Mouse (Mus musculus) neural tube, embryonic 13.5 days (tissue): ENCODE measurements around the gene Rtn4rl2. TPM values are rescaled to one million over a fixed set of nuclear protein-coding genes. Genes with fewer than 3 reads are reported as not detected.

Experiments
- ATAC-seq: fragments of 200-750 bp; cut with Nextera tagmentation; 2 replicates; pipeline ENCODE4 v1.8.0; 2017; ENCODE audit warnings: low read depth, mild to moderate bottlenecking, moderate TSS enrichment, moderate library complexity
- H3K27ac ChIP-seq: fragments of 300-500 bp; sonication (generic); replicated peaks from 2 replicates; pipeline ENCODE4 v1.5.1; 2015; ENCODE audit warnings: moderate library complexity, mild to moderate bottlenecking, inconsistent platforms
- H3K27me3 ChIP-seq: fragments of 300-500 bp; sonication (generic); 2 replicates; pipeline ENCODE4 v1.6.1; 2015; ENCODE audit warnings: mild to moderate bottlenecking, inconsistent platforms
- H3K36me3 ChIP-seq: fragments of 300-500 bp; sonication (generic); 2 replicates; pipeline ENCODE4 v1.6.1; 2015; ENCODE audit warnings: mild to moderate bottlenecking, inconsistent platforms
- H3K4me1 ChIP-seq: fragments of 300-500 bp; sonication (generic); replicated peaks from 2 replicates; pipeline ENCODE4 v1.6.1; 2015; ENCODE audit warnings: inconsistent platforms
- H3K4me2 ChIP-seq: fragments of 300-500 bp; sonication (generic); 2 replicates; pipeline ENCODE4 v1.6.1; 2015; ENCODE audit warnings: inconsistent platforms, mild to moderate bottlenecking, moderate library complexity
- H3K4me3 ChIP-seq: fragments of 300-500 bp; sonication (generic); 2 replicates; pipeline ENCODE4 v1.5.1; 2015; ENCODE audit warnings: mild to moderate bottlenecking, inconsistent platforms
- H3K9ac ChIP-seq: fragments of 300-500 bp; sonication (generic); 2 replicates; pipeline ENCODE4 v1.6.1; 2015; ENCODE audit warnings: moderate library complexity, mild to moderate bottlenecking, inconsistent platforms
- H3K9me3 ChIP-seq: fragments of 300-500 bp; sonication (generic); 2 replicates; pipeline ENCODE4 v1.6.1; 2016; ENCODE audit warnings: inconsistent platforms
- WGBS: fragments of 180-500 bp; shearing (Covaris S2); methylation state at CpG from one replicate; pipeline ENCODE4 v1.1.7; 2015; 5-methylcytosine and 5-hydroxymethylcytosine counted together
- polyA plus RNA-seq: library from polyadenylated mRNA; unstranded; fragments of >200 nt; fragmentation: Nextera tagmentation; extraction: Ambion mirVana; gene quantifications from 2 replicates; pipeline ENCODE4 v1.2.1, GENCODE M21; 2015

The Rtn4rl2 gene
- polyA plus RNA-seq, 1 experiment from 2014 or later: 6.8 TPM

- peak overlapping the region; percentile 49 for H3K4me3 ChIP-seq
- H3K27ac ChIP-seq: no peak overlapping the region
- H3K27me3 ChIP-seq: peaks cover 51% of the 10 kb centered on the region
- peak overlapping the region; percentile 94 for H3K4me2 ChIP-seq
- H3K9ac ChIP-seq: peak overlapping the region; percentile 67
- no peaks in the 10 kb centered on the region for H3K9me3 ChIP-seq
- under 1% methylated on average over 47 of the region's 47 CpGs for WGBS
- ATAC-seq: peak; percentile 16; the same call in 1 of the 2 replicates
- H3K4me1 ChIP-seq: peaks cover 24% of the 10 kb centered on the region
- no peaks in the 10 kb centered on the region for H3K36me3 ChIP-seq
These were observed 47.2 kb downstream of the Rtn4rl2 start for GRCm38 (mm10) chr2:84838993-84839980.

GRCm38 (mm10) chr2:84838593-84838949, 47.9 kb downstream of the Rtn4rl2 start, which contains the start of gene Slc43a1:
TSS of gene Slc43a1 (plus strand) at chr2:84838850.
- peak within 1 kb of the TSS; percentile 94 for H3K4me2 ChIP-seq
- no peaks in the 10 kb centered on the region for H3K9me3 ChIP-seq
- H3K4me3 ChIP-seq: peak within 1 kb of the TSS; percentile 49
- no peak for ATAC-seq
- H3K4me1 ChIP-seq: peaks cover 24% of the 10 kb centered on the region
- no peak within 1 kb of the TSS for H3K27ac ChIP-seq
- H3K36me3 ChIP-seq: no peaks in the 10 kb centered on the region
- 16% methylated on average over 10 of the region's 10 CpGs for WGBS
- H3K9ac ChIP-seq: peak within 1 kb of the TSS; percentile 67
- peaks cover 51% of the 10 kb centered on the region for H3K27me3 ChIP-seq

DNA sequence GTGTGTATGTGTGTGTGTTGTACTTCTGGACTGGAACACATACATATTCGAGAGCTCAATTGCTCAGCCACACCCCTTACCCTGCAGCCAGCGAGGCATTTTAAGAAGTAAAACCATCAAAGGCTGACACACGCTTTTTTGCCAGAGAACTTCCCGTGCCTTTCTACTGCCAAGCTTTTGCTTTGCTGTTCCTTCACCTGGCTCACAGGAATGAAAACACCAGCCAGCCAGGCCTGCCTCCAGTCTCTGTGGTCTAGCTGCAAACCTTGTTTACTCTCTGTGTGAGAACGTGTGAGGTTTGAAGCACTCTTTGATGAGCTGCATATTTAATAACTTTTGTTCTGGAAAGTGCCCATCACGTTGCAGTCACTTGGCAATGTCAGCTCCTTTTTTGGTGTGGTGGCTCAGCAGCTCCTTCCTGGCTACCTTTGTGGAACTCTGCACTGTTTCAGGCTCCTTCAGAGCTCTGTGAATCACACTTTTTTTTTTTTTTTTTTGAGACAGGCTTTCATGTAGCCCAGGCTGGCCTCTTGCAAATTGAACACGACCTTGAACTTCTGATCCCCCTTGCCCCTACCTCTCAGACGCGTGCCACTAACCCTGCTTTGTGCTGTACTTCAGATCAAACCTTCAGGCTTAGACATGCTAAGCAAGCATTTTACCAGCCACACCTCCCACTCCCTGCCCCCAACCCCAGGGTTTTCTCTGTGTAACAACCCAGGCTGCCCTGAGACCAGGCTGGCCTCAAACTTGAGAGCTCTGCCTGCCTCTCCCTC, 48.5 kb downstream of the Rtn4rl2 start:
- ATAC-seq: no peak
- Histone ChIP-seq H3K4me3 (no peak overlapping the region), H3K27ac (no peak overlapping the region), H3K4me2 (0 out of 2 replicates have a peak overlapping the region, but pooled peaks have one; percentile 1), H3K9me3 (no peaks in the 10 kb centered on the region), H3K4me1 (peaks cover 24% of the 10 kb centered on the region), H3K36me3 (no peaks in the 10 kb centered on the region), H3K27me3 (peaks cover 51% of the 10 kb centered on the region), H3K9ac (no peak overlapping the region)
- WGBS: 28% methylated on average over 9 of the region's 9 CpGs

- peaks cover 24% of the 10 kb centered on the region for H3K4me1 ChIP-seq
- no peak overlapping the region for H3K4me3 ChIP-seq
- no peak overlapping the region for H3K4me2 ChIP-seq
- H3K27me3 ChIP-seq: peaks cover 51% of the 10 kb centered on the region
- WGBS: 60% methylated on average over 8 of the region's 8 CpGs
- no peak for ATAC-seq
- no peak overlapping the region for H3K9ac ChIP-seq
- no peaks in the 10 kb centered on the region for H3K9me3 ChIP-seq
- H3K27ac ChIP-seq: no peak overlapping the region
- H3K36me3 ChIP-seq: no peaks in the 10 kb centered on the region
These were observed 49.4 kb downstream of the Rtn4rl2 start for GRCm38 (mm10) chr2:84837107-84837506.

- Histone ChIP-seq H3K27me3 (0 out of 2 replicates have a peak, but pooled peaks cover 1% of the 10 kb centered on the region), H3K4me1 (peaks cover 14% of the 10 kb centered on the region), H3K9ac (no peak overlapping the region; the same call in 1 of the 2 replicates), H3K4me2 (no peak overlapping the region), H3K9me3 (no peaks in the 10 kb centered on the region), H3K27ac (no peak overlapping the region), H3K4me3 (no peak overlapping the region), H3K36me3 (peaks cover 11% of the 10 kb centered on the region)
- WGBS: 37% methylated on average over 10 of the region's 10 CpGs
- ATAC-seq: peak; percentile 55; the same call in 1 of the 2 replicates
These were observed 54.7 kb downstream of the Rtn4rl2 start for GRCm38 (mm10) chr2:84831666-84832391.

GRCm38 (mm10) chr2:84827283-84827920, 59.1 kb downstream of the Rtn4rl2 start:
- H3K27me3 ChIP-seq: no peaks in the 10 kb centered on the region
- no peaks in the 10 kb centered on the region for H3K9me3 ChIP-seq
- peaks cover 11% of the 10 kb centered on the region for H3K36me3 ChIP-seq
- H3K4me2 ChIP-seq: peak overlapping the region; percentile 99
- peak overlapping the region; percentile 80 for H3K4me3 ChIP-seq
- peaks cover 17% of the 10 kb centered on the region for H3K4me1 ChIP-seq
- peak; percentile 54 for ATAC-seq
- no peak overlapping the region for H3K27ac ChIP-seq
- under 1% methylated on average over 29 of the region's 29 CpGs for WGBS
- peak overlapping the region; percentile 80 for H3K9ac ChIP-seq

DNA sequence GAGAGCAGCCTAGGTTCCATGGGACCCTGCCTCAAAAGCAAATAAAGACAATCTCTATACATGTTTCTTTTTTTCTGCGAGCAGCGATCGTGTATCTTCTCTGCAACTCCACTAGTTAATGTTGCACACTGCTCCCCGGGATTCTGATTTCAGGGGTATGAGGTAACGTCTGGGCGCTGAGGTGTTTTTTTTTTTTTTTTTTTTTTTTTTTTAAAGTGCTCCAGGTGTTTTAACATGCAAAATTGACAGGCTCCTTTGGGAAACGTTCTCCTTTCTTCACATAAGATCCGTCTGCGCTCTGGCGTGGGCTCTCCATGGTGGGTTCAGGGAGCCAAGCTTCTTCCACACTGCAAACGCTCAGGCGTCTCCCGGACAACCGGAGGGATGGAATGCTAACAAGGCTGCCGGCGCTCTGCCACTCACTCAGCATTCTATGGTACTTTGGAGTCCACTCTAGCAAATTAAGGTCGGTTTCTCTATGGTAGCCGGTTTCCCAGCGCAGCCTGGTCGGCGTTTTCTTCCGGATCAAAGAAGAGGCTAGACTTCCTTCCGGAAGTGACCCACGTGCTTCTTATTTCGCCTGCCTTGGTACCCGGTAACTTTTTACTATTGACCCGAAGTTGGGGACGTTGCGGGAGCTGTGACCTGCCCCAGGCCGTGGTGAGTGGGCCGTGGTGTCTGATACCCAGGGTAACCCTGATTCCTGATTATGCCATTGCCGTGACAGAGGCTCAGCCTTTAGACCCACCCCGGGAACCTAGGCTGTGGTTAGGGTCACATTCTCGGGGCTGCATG, 59.8 kb downstream of the Rtn4rl2 start, which contains the start of gene Timm10:
Timm10 (plus strand) TSS at position 510 of the 795 bp plus-strand sequence.
- ATAC-seq: peak; percentile 94
- peak within 1 kb of the TSS; percentile 99 for H3K4me2 ChIP-seq
- no peaks in the 10 kb centered on the region for H3K9me3 ChIP-seq
- H3K36me3 ChIP-seq: peaks cover 11% of the 10 kb centered on the region
- peak within 1 kb of the TSS; percentile 80 for H3K9ac ChIP-seq
- H3K4me1 ChIP-seq: peaks cover 17% of the 10 kb centered on the region
- WGBS: under 1% methylated on average over 34 of the region's 34 CpGs
- H3K27me3 ChIP-seq: peaks cover 4% of the 10 kb centered on the region; the same call in 1 of the 2 replicates
- peak within 1 kb of the TSS; percentile 80 for H3K4me3 ChIP-seq
- peak within 1 kb of the TSS; percentile 57 for H3K27ac ChIP-seq

- Histone ChIP-seq H3K4me1 (peaks cover 13% of the 10 kb centered on the region), H3K27me3 (peaks cover 7% of the 10 kb centered on the region), H3K9ac (no peak overlapping the region), H3K27ac (no peak overlapping the region), H3K4me2 (no peak overlapping the region), H3K4me3 (no peak overlapping the region), H3K9me3 (no peaks in the 10 kb centered on the region), H3K36me3 (no peaks in the 10 kb centered on the region)
- no peak for ATAC-seq
- WGBS: 66% methylated on average over 2 of the region's 2 CpGs
These were observed 63.3 kb downstream of the Rtn4rl2 start for GRCm38 (mm10) chr2:84823237-84823636.

GRCm38 (mm10) chr2:84822552-84822951, 64.0 kb downstream of the Rtn4rl2 start, which contains the start of gene Smtnl1:
TSS of gene Smtnl1 (minus strand) at chr2:84822652.
- no peak within 1 kb of the TSS for H3K27ac ChIP-seq
- peaks cover 6% of the 10 kb centered on the region for H3K4me1 ChIP-seq
- no peak within 1 kb of the TSS for H3K9ac ChIP-seq
- peaks cover 7% of the 10 kb centered on the region for H3K27me3 ChIP-seq
- no peaks in the 10 kb centered on the region for H3K36me3 ChIP-seq
- H3K4me2 ChIP-seq: no peak within 1 kb of the TSS
- WGBS: 72% methylated on average over 13 of the region's 13 CpGs
- no peaks in the 10 kb centered on the region for H3K9me3 ChIP-seq
- no peak for ATAC-seq
- no peak within 1 kb of the TSS for H3K4me3 ChIP-seq
